Comparison of ENCODE assay signal across 25 mouse cellular contexts in the genomic region with DNA sequence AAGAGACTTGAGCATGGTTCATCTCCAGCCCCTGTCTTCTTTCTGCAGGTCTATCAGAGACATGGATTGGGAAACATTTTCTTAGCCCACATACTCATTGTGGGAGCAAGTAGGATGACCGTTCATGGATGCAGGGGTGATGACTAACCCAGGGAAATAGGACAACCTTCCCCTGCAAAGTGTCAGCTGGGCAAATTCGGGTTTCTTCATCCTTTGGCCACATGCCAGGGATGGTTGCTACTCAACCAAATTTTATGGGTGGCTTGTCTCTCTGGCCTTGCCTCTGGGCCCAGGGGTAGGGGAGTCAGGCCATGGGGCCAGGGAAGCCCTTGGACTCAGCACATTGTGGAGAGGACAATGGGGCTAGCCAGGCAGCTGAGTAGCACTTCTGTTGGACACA. TPM values are rescaled to one million over a fixed set of nuclear protein-coding genes. Genes with fewer than 3 reads are reported as not detected.
DNase-seq lines count a peak whose midpoint lies in the region; ATAC-seq and TF ChIP-seq lines count a peak whose summit lies in the region.
"Had no signal": no experiment of that assay in that cellular context is flagged by ENCODE, and none has a peak within 500 bp of the region (broad histone marks: within the 10 kb centered on the region; RNA-seq: fewer than 3 reads in every experiment).

No protein-coding gene starts in this region.

- no peak overlapping the region for H3K27ac ChIP-seq in cerebellum, adult 2 months (ENCODE audit: insufficient read depth, low read length)
- H3K27ac ChIP-seq in liver, postnatal 0 days (ENCODE audit: low read depth), result no peak overlapping the region
- no peak overlapping the region for H3K27ac ChIP-seq in liver, embryonic 12.5 days
- H3K27ac ChIP-seq: embryonic facial prominence, embryonic 12.5 days; heart, embryonic 15.5 days; hindbrain, embryonic 15.5 days; lung, embryonic 15.5 days; neural tube, embryonic 13.5 days had no signal

- DNase-seq in cerebellum, adult 2 months, result peak; percentile 14 to 19
- peak; percentile 40 for DNase-seq in liver, postnatal 0 days
- peak; percentile 87 for DNase-seq in adrenal gland, adult 2 months
- peak; percentile 41 for DNase-seq in retina, embryonic 14.5 days (ENCODE audit: low spot score)
- DNase-seq in right cerebral cortex, adult 18-20 months, result no peak
- DNase-seq in thymus, postnatal 36 days, result no peak
- DNase-seq: B cell, adult 2 months; gastrocnemius, postnatal 36 days; kidney, adult 18-20 months; kidney, postnatal 4 days had no signal

- ATAC-seq in cerebellum, adult (ENCODE audit: insufficient number of reproducible peaks, low FRiP score, low TSS enrichment), result no peak
- ATAC-seq in liver, postnatal 0 days, result no peak
- ATAC-seq in liver, embryonic 12.5 days, result no peak
- ATAC-seq: midbrain, embryonic 16.5 days had no signal

- 25% methylated on average over 2 of the region's 2 CpGs for WGBS in cerebellum, adult 2 months
- WGBS in liver, postnatal 0 days (ENCODE audit: insufficient replicate concordance), result 51% methylated on average over 2 of the region's 2 CpGs
- WGBS in liver, embryonic 12.5 days (ENCODE audit: insufficient replicate concordance), result 65% methylated on average over 2 of the region's 2 CpGs

- no peak for TF ChIP-seq POLR2A in cerebellum, adult 2 months (IDR thresholded peaks at IDR 0.05; ENCODE audit: borderline replicate concordance, insufficient read depth, low read length)

- H3K4me2 ChIP-seq in liver, postnatal 0 days (ENCODE audit: low read depth, low read length), result no peak overlapping the region
- H3K4me2 ChIP-seq in liver, embryonic 12.5 days, result no peak overlapping the region
- H3K4me2 ChIP-seq: embryonic facial prominence, embryonic 12.5 days; heart, embryonic 15.5 days; hindbrain, embryonic 15.5 days; lung, embryonic 15.5 days; neural tube, embryonic 13.5 days had no signal

- no peak overlapping the region for H3K4me3 ChIP-seq in cerebellum, adult 2 months (replicated peaks; ENCODE audit: insufficient read depth, low read depth, low read length)
- H3K4me3 ChIP-seq in liver, postnatal 0 days (ENCODE audit: low read depth, low read length), result no peak overlapping the region
- no peak overlapping the region for H3K4me3 ChIP-seq in liver, embryonic 12.5 days
- H3K4me3 ChIP-seq: embryonic facial prominence, embryonic 12.5 days; heart, embryonic 15.5 days; hindbrain, embryonic 15.5 days; lung, embryonic 15.5 days; neural tube, embryonic 13.5 days had no signal

- no peak for TF ChIP-seq CTCF in cerebellum, adult 2 months (IDR thresholded peaks at IDR 0.05; ENCODE audit: borderline replicate concordance, insufficient read depth, low read depth, low read length)
- no peak for TF ChIP-seq CTCF in liver, postnatal 0 days (IDR thresholded peaks at IDR 0.05; ENCODE audit: low read depth)

- H3K9ac ChIP-seq in liver, postnatal 0 days (replicated peaks), result no peak overlapping the region
- H3K9ac ChIP-seq in liver, embryonic 12.5 days, result no peak overlapping the region
- H3K9ac ChIP-seq: embryonic facial prominence, embryonic 12.5 days; heart, embryonic 15.5 days; hindbrain, embryonic 15.5 days; lung, embryonic 15.5 days; neural tube, embryonic 13.5 days had no signal

- no peaks in the 10 kb centered on the region for H3K4me1 ChIP-seq in cerebellum, adult 2 months (ENCODE audit: control insufficient read depth, insufficient read depth, low read length)
- no peaks in the 10 kb centered on the region for H3K4me1 ChIP-seq in liver, postnatal 0 days (ENCODE audit: insufficient read depth)
- H3K4me1 ChIP-seq in liver, embryonic 12.5 days, result no peaks in the 10 kb centered on the region
- H3K4me1 ChIP-seq: embryonic facial prominence, embryonic 12.5 days; heart, embryonic 15.5 days; hindbrain, embryonic 15.5 days; lung, embryonic 15.5 days had no signal

- TF ChIP-seq EP300 in liver, postnatal 0 days (IDR thresholded peaks at IDR 0.05; ENCODE audit: low read depth), result no peak

- no peaks in the 10 kb centered on the region for H3K36me3 ChIP-seq in liver, postnatal 0 days (replicated peaks; ENCODE audit: insufficient read depth, low read length)
- H3K36me3 ChIP-seq in liver, embryonic 12.5 days, result no peaks in the 10 kb centered on the region
- H3K36me3 ChIP-seq: embryonic facial prominence, embryonic 12.5 days; heart, embryonic 15.5 days; hindbrain, embryonic 15.5 days; lung, embryonic 15.5 days; neural tube, embryonic 13.5 days had no signal

- H3K27me3 ChIP-seq in cerebellum, adult 2 months (ENCODE audit: control insufficient read depth, insufficient read depth, low read length), result no peaks in the 10 kb centered on the region
- H3K27me3 ChIP-seq in liver, postnatal 0 days (ENCODE audit: insufficient read depth, low read length), result no peaks in the 10 kb centered on the region
- H3K27me3 ChIP-seq in liver, embryonic 12.5 days (replicated peaks), result peaks cover 11% of the 10 kb centered on the region; the same call in 1 of the 2 replicates
- H3K27me3 ChIP-seq: embryonic facial prominence, embryonic 12.5 days; heart, embryonic 15.5 days; hindbrain, embryonic 15.5 days; lung, embryonic 15.5 days; neural tube, embryonic 13.5 days had no signal

- no peaks in the 10 kb centered on the region for H3K9me3 ChIP-seq in liver, postnatal 0 days (ENCODE audit: low read length)
- H3K9me3 ChIP-seq in liver, embryonic 12.5 days (replicated peaks), result no peaks in the 10 kb centered on the region
- H3K9me3 ChIP-seq: embryonic facial prominence, embryonic 12.5 days; heart, embryonic 15.5 days; hindbrain, embryonic 15.5 days; lung, embryonic 15.5 days; neural tube, embryonic 13.5 days had no signal

RNA-seq across cellular contexts. Expression of a gene that starts 3.5 kb away (rescaled TPM):
- polyA plus RNA-seq in cerebellum, adult 2 months (2012; rRNA removed), result not detected in 2 replicates
- not detected in 2 replicates for polyA plus RNA-seq in liver, postnatal 0 days (2015; fragmentation: Nextera tagmentation; extraction: Ambion mirVana)
- polyA plus RNA-seq in liver, embryonic 12.5 days (2016; fragmentation: Nextera tagmentation; extraction: Ambion mirVana), result not detected in 2 replicates
- total RNA-seq in adrenal gland, adult 2 months (2021), result not detected
- not detected in 2 replicates for polyA plus RNA-seq in adrenal gland, adult 2 months (2012; rRNA removed)
- total RNA-seq: gastrocnemius, postnatal 36 days; layer of hippocampus, postnatal 14 days; left cerebral cortex, postnatal 36 days; liver, adult 2 months; megakaryocyte, adult 5-6 weeks had no signal
- polyA plus RNA-seq: heart, embryonic 15.5 days; liver, adult 2 months; lung, embryonic 15.5 days; stomach, embryonic 16.5 days had no signal

RNA-seq across cellular contexts. Expression of a gene that starts 34.5 kb away (rescaled TPM):
- 56.5 and 62.1 TPM in 2 replicates for polyA plus RNA-seq in cerebellum, adult 2 months (2012; rRNA removed)
- 10.4 and 10.5 TPM in 2 replicates for polyA plus RNA-seq in liver, postnatal 0 days (2015; fragmentation: Nextera tagmentation; extraction: Ambion mirVana)
- polyA plus RNA-seq in liver, embryonic 12.5 days (2016; fragmentation: Nextera tagmentation; extraction: Ambion mirVana), result 28.8 and 30.3 TPM in 2 replicates
- 10 to 100 TPM; 50.4 to 75.6 TPM for total RNA-seq in adrenal gland, adult 2 months (2021)
- 66.5 and 70.4 TPM in 2 replicates for polyA plus RNA-seq in adrenal gland, adult 2 months (2012; rRNA removed)

RNA-seq across cellular contexts. Expression of a gene that starts 42.6 kb away (rescaled TPM):
- 21.5 and 23.6 TPM in 2 replicates for polyA plus RNA-seq in cerebellum, adult 2 months (2012; rRNA removed)
- 2.0 and 2.4 TPM in 2 replicates for polyA plus RNA-seq in liver, postnatal 0 days (2015; fragmentation: Nextera tagmentation; extraction: Ambion mirVana)
- 2.7 and 3.2 TPM in 2 replicates for polyA plus RNA-seq in liver, embryonic 12.5 days (2016; fragmentation: Nextera tagmentation; extraction: Ambion mirVana)
- 100 to 1,000 TPM in 1 of 2 experiments, 10 to 100 TPM in 1; 63.7 to 111 TPM for total RNA-seq in adrenal gland, adult 2 months (2021)
- polyA plus RNA-seq in adrenal gland, adult 2 months (2012; rRNA removed), result 21.9 and 25.4 TPM in 2 replicates

RNA-seq across cellular contexts. Expression of a gene that starts 59.0 kb away (rescaled TPM):
- polyA plus RNA-seq in cerebellum, adult 2 months (2012; rRNA removed), result not detected in 2 replicates
- 0.12 and 0.31 TPM in 2 replicates for polyA plus RNA-seq in liver, postnatal 0 days (2015; fragmentation: Nextera tagmentation; extraction: Ambion mirVana)
- polyA plus RNA-seq in liver, embryonic 12.5 days (2016; fragmentation: Nextera tagmentation; extraction: Ambion mirVana), result 1.2 and 1.6 TPM in 2 replicates
- not detected for total RNA-seq in adrenal gland, adult 2 months (2021)
- not detected in 2 replicates for polyA plus RNA-seq in adrenal gland, adult 2 months (2012; rRNA removed)
- total RNA-seq: gastrocnemius, postnatal 36 days; layer of hippocampus, postnatal 14 days; left cerebral cortex, postnatal 36 days; liver, adult 2 months had no signal
- polyA plus RNA-seq: brain, embryonic 14.5 days; frontal cortex, adult 2 months; liver, adult 2 months had no signal

Comparison
In these comparisons a context has a peak if more than half of its experiments do, and no peak if none do; other contexts are left out.
1. DNase-seq: peak in cerebellum, adult 2 months (2 of 2), liver, postnatal 0 days (single experiment), adrenal gland, adult 2 months (single experiment) and retina, embryonic 14.5 days (single experiment); none in right cerebral cortex, adult 18-20 months (single experiment) and thymus, postnatal 36 days (0 of 2).